Mouse (Mus musculus) T-helper 2 cell (primary cell): ENCODE data around the gene C2cd5.

Experiments
- in situ Hi-C: fragments of 300-600 bp; cut with MboI, MseI; formaldehyde crosslinking; loops from one replicate; pipeline ENCODE4 v1.15.1; 2025; ENCODE audit warnings: high pct_unique_total_duplicates

Gene C2cd5

DNA sequence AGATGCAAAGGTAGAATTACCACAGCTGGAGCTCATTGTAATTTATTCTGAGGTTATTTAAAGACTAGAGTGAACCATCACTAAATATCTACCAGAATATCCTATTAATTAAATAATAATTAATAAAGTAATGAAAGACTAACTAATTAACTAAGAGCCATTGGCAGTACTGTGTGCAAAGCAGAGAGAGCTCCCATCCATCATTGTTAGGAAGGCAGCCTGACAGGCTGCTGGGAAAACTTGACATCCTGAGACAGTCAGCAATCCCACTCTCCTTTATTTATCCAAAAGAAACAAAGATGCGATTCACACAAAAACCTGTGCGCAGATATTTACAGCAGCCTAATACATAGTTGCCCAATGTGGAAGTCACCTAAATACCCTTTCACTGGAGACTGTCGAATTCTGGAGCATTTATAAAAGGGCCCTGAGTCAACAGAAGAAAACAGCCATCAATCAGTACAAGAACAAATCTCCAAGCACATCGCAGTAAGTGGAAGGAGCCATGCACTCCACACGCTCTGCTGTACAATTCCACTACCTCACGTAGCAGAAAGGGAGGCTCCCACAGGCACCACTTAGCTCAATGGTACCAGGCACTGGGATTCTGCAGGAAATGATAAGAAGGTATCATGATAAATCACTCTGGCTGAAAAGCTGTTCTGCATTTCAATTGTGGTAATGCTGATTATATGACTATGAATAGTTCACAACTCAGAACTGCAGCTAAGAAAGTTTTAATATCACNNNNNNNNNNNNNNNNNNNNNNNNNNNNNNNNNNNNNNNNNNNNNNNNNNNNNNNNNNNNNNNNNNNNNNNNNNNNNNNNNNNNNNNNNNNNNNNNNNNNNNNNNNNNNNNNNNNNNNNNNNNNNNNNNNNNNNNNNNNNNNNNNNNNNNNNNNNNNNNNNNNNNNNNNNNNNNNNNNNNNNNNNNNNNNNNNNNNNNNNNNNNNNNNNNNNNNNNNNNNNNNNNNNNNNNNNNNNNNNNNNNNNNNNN, 120.0 kb downstream of the C2cd5 start:
- in situ Hi-C loops = no loop called here

DNA sequence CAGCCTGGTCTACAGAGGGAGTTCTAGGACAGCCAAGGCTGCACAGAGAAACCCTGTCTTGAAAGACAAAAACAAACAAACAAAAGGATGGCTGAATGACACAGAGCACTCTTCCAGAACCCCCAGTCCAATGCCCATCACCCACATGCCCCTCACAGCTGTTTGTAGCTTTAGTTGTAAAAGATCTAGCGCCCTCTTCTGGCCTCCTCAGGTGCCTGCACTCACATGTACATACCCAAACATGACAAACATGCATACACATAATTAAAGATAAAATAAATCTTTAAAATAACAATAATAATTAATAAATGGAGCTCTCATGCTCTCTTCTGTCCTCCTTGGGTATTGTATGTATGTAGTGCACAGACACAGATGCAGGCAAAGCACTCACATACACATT, 122.7 kb downstream of the C2cd5 start:
- in situ Hi-C loops = no loop called here

DNA sequence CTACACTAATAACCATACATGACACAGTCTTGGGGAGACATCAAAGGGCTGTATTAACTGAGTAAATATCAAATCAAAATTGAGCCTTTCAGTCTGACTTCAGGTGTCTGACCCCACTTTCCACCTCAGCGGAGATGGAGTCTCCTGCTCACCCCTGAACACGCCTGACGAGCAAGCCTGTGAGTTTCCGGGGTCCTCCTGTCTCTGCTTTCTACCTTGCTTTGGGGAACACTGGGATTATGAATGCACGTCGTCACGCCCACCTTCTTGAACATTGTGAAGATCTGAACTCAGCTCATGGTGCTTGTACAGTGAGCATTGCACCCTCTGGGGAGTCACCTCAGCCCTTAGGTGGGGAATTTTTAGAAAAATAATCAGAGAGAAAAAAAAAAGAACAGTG, 126.7 kb downstream of the C2cd5 start:
- in situ Hi-C loops = loop anchor here (25.0 kb wide), 1 partner anchor 186 kb away; no protein-coding TSS in a partner anchor

DNA sequence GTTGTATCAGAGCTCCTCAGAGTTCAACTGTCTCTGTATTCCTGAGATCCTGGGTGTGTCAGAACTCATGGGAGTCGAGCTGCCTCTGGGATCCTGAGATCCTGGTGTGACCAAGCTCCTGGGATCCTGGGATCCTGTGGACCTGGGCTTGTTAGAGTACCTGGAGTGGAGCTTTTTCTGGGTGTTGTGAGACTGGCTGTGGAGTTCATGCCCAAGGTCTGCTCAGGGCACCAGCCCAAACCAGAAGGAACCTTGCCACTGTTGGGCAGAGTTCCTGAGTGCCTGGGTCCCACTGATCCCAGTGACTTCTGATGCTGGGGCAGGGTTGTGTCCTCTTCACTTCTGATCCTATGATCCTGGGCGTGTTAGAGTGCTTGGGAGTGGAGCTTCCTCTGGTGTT, 127.7 kb downstream of the C2cd5 start:
- in situ Hi-C loops = loop anchor here (25.0 kb wide), 1 partner anchor 185 kb away; no protein-coding TSS in a partner anchor

DNA sequence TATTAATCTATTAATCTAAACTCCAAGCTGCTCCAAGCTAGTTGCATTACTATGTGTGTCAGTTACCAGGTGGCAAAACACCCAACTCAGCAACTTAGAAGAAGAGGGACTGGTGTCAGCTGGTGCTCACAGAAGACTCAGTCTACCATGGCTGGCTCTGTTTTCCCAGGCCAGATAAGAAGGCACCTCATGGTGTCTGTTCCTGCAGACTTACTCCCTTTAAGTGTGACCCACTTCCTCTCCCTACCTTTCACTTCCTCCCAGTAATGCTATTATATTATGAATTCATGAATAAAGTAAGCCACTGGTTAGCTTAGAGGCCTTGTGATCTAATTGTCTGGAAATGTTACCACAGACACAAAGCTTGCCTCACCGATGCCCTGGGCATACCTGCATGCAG, 132.5 kb downstream of the C2cd5 start:
- in situ Hi-C loops = loop anchor here (10.0 to 25.0 kb wide), 2 partner anchors 180 to 987 kb away; no protein-coding TSS in a partner anchor

DNA sequence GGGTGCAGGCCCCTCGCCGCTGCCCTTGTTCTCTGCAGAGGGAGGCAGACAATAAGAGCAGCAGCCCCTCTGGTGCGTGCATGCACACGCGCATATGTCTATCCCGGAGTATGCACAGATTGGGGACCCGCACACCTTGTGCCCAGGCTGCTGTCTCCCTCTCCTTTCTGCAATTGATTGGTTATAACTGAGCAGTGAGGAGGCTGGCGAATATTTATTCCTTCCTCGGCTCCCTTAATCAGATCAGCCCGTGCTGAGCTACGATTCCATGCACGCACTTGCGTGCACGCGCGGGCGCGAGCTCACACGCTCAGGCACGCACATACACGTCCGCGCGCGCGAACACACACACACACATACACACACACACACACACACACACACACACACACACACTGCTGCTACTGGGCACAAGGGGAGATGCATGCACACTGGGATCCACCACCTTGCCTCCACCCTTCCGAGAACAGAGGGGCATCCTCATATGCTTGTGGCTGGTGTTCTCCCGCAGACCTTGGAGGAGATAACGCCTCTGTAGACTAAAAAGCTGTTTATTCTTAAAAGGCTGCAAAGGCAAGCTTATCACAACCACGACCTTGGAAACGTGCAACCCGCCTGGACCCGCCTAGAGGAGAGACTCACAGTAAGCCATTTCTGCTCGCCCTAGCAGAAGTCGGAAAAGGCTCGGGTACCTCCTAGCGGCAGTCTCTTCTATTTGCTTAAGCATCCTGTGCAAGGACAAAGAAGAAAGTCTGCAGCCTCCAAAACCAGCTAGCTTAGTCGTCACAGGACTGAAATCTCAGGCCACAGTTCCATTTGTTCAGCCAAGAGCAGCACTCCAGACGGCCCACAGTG, 135.2 kb downstream of the C2cd5 start:
- in situ Hi-C loops = loop anchor here (10.0 to 25.0 kb wide), 2 partner anchors 177 to 990 kb away; no protein-coding TSS in a partner anchor

DNA sequence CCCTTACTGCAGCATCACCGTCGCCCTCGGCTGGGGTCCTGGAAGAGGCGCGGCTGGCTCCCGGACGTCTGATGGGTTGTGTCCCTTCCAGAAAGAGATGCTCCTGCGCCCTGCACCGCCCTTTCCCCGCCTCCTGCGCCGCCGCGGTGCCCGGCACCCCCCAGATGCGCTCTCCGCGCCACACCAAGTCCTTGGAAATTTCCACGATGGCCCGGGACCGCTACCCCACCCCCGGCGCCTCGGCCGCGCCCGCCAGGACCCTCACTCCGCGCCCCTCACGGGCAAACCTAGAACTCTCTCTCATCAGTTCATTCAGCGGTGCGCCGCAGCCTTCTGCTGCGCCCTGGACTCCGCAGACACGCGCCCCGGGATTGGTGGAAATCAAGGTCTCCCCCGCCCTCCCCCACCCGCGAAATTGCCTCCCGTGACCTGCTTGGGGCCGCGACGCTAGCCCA, 135.8 kb downstream of the C2cd5 start, which contains the start of gene St8sia1:
Gene St8sia1 (minus strand): TSS at position 377 of the 455 bp plus-strand sequence.
- in situ Hi-C loops = loop anchor here (10.0 to 25.0 kb wide), 2 partner anchors 177 to 991 kb away; no protein-coding TSS in a partner anchor

DNA sequence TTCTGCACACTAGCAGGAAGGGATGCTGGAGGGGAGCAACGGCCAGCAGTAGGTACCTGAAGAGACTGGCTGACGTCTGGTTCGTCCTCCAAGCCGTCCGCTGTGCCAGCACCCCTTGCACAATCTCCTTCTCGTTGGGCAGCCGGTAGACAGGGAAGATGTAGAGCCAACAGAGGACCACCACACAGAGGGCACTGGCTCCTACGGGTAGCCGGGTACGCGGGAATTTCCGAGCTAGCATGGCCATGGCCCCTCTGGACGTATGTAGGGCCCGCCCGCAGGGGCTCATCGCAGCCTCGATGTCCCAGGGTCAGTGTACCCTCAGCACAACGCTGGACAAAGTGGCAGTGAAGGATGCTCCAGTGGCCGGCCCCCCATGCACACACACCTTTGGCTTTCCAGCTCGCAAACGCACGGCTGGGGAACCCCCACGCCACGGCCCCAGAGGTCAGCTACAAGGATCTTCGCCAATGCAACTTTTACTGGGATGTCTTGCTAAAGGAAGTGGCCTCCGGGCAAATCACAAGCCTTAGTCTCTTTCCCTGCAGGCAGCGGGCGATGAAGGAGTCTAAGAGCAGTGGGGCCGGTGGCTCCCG, 136.4 kb downstream of the C2cd5 start:
- in situ Hi-C loops = loop anchor here (10.0 to 25.0 kb wide), 2 partner anchors 176 to 991 kb away; no protein-coding TSS in a partner anchor

DNA sequence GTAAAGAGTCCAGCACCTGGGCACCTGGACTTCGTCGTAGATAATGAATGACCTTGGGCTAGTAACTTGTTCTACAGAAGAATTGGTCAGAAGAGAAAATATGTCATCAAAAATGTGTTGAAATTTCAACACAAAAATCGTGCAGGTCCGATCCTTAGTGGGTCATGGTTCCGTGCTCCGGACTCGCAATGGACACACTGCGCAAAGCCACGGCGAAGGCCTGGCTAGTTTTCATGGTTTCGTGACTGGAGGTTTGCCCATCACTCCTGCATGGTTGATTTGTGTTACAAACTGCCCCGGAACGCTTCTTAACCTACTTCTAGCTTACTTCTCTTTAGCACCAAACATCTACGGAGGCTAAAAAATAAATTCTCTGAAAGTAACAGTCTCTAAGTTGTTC, 137.1 kb downstream of the C2cd5 start:
- in situ Hi-C loops = loop anchor here (10.0 to 25.0 kb wide), 2 partner anchors 176 to 992 kb away; no protein-coding TSS in a partner anchor

DNA sequence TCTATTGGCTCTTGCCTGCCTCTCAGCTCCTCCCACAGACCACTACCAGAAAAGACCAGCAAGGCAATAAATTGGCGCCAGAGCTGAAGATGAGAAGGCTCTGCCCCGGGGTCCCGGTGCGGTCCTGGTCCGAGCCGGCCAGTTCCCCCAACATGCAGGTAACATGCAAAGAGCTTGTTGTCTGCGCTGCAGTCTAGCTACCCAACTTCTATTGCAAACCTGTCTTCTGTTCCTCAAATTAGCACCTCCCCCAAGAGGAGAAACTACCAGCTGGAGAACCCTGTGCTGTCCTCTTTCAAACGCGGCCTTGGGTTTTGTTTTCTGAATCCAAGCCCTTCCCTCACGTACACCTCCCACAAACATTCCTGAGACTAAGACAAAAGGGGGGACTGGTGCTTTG, 137.5 kb downstream of the C2cd5 start:
- in situ Hi-C loops = loop anchor here (10.0 to 25.0 kb wide), 2 partner anchors 175 to 992 kb away; no protein-coding TSS in a partner anchor

DNA sequence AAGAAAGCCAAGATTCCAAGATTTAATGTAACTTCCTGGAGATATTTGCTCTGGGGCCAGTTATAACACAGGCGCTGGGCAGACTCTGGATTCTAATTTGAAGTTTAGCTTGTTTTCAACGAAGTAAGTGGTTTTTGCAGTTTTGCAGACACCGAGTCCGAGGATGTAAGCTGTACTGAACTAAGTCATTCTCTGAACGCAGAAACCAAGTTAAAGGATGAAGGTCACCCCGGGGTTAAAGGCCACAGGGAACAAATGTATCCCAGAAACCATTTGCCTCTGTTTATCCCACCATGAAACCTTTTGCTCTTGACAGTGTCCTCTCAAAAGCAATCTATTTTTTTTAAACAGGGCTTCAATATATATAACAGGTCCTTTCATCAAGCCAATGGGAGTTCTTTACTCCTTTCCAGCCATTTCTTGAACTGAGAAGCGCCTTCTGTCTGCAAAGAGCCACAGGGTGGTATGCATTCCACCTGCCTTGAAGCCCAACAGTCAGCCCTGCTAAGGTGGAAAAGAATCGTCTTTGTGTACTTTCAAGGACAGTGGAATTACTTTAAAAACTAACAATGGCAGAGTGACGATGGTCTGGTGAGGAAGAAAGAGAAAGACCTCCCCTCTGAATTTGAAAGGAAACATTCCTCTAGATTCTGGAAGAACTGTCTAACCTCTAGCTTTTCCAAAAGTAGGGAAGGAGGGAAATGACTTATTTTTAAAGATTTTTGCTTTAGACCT, 138.1 kb downstream of the C2cd5 start:
- in situ Hi-C loops = loop anchor here (10.0 to 25.0 kb wide), 2 partner anchors 175 to 993 kb away; no protein-coding TSS in a partner anchor
